Mouse (Mus musculus) MEL-GATA-1-ER (cell line): ENCODE results near the gene Eif3k.
"Not testable (repeated sequence)": the region's sequence is repeated elsewhere in the genome, so short reads cannot be mapped to it uniquely, and the experiment has no call there.

ENCODE experiments used
- DNase-seq: peaks from one replicate; pipeline ENCODE4 v3.0.0-alpha.2; 2012; ENCODE audit warnings: low read depth; ENCODE audit errors: extremely low read depth

Eif3k gene

DNA sequence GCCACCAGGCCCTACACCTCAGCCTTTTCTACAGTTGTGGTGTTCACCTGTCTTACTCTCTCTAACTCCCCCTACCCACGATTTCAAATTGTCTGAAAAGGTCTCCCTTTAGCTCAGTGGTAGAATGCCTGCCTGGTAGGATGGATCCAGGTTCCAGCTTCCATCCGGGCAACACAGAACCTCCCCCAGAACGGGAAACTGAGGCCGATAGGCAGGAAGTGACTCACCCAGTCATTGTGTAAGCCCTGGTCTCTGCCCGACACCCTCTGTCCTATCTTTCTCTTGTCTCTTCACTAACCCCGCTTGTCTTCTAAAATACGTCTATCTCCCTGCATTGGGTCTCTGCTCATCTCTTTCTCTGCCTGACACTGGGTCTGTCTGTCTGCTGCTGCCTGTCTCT lies 3.5 kb upstream of the Eif3k start:
- DNase-seq: no peak

DNA sequence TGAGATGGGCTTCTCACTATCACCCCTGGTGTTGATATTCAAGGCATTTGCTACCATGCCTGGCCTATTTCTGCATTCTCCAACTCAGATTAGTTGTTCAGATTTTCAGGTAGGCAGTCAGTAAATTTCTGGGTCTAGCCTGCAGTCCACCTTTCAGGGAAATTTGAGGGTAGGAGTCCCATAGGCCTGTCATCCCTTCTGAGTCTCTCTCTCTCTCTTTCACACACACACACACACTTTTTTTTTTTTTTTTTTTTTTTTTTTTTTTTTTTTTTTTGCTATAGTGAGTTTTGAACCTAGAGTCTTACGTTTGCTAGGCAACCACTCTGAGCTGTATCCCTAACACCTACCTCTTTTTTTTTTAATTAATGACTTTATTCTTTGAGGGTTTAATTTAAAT lies 2.8 kb upstream of the Eif3k start:
- DNase-seq: no peak

DNA sequence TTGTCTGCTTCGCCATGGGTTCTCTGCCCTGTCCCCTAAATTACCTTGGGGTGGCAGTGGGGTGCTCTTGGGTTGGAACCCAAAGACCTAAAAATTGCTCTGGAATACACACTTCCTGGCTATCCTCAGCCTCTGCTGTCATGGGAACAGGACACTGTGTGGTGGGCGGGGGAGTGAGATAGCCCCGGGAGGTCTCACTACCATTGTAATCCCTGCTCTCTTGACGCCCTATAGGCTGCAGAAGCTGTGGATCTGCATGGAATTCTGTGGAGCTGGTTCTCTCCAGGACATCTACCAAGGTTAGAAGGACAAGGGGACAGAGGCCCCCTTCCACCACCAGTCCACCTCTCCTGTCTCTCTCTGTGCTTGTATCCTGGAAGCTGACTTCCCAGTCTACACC lies 2.2 kb upstream of the Eif3k start:
- DNase-seq: no peak

DNA sequence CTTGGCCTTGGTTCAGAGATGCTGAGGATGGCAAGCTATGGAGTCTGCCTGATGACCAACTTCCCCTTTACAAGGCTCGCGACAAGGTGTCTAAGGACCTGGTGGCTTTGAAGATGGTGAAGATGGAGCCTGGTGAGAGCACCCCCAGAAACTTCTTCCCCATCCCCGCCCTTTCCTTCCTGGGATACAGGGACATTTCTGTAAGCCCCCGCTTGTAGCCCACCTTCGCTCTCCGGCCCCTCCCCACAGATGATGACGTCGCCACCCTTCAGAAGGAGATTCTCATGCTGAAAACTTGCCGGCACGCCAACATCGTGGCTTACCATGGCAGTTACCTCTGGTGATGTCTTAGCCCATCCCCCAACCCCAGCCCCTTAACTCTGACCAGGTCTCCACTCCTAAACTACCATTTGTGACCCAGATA lies 1.5 kb upstream of the Eif3k start:
- DNase-seq: peak; percentile 58

DNA sequence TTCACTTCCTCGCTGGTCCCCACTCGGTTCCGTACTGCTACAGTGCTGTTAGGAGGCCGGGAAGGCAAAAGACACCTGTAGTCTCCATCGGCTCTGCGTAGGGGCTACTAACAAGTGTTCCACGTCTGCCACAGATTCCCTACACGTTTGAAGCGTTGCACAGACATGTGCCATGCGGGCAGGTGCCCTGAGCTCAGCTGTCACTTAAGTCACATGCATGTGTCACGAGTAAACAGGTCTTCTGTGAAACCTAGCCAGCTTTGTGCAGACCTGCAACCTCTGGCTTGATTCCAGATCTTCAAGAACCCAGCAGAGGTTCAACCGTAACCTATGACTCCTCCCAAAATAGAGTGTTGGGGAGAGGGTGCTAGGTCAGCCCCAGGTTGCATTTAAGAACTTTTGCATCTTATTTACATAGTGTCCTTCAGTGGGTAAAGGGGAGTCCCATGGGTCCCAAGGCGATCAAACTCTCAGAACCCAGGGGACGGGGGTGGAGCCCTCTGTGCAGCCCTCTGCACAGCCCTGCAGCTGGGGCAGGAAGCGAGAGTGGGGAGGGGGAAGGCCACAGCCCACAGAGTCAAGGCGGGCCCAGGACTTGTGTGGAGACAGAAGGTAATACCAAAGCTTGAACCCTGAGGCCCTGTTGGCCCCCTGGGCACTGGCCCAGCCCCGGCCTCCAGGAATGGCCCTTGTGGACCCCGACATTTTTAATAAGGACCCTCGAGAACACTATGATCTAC lies 780 bp upstream of the Eif3k start:
- DNase-seq: peak; percentile 46

DNA sequence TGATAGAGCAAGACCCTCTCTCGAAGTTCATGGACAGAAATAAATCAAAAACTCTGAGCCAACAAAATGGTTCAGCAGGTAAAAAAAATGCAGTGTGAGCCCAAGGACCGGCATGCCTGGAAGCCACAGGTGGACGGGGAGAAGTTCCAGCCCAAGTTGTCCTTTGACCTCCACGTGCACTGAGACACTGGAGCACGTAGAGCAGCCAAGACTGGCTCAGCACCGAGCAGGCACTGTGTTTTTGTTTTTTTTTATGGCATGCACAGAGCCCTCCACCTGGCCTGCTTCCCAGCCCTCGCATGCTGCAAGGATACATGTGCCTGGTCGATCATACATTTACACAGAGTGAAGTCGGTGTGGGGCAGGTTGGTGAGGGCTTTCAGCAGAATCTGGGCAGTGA lies 4.1 kb downstream of the Eif3k start:
- DNase-seq: no peak

DNA sequence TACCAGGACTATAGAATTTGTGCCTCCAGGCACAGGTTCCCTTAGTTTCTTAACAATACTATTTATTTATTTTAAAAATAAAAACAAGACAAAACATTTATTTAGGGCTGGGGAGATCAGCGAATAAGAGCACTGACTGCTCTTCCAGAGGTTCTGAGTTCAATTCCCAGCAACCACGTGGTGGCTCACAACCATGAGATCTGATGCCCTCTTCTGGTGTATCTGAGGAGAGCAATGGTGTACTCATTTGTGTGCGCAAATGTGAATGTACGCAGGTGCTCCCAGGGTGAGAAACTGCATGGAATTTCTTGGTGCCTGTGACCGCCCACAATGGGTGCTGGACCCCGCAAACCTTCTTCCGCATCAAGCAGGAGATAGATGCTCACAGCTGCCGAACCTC lies 8.6 kb downstream of the Eif3k start:
- DNase-seq: no peak

DNA sequence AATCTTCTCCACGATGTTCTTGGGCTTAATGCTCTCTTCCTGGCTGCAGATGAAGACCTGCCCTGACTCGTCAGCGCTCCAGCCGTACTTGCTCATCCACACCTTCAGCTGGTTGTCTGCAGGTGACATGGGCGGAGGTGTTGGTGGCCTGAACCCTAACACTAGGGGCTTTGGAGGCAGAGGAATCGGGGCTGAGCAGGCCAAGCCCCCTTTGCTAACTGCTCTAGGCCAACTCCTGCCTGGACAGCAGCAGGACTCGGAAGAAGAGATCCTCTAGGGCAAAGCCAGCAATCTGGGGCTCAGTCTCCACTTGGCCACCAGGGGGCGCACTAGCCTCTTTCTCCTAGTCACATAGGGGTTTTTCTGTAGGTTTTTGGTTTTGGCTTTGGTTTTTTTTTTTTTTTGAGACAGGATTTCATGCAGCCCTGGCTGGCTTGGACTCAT lies 9.1 kb downstream of the Eif3k start:
- no peak for DNase-seq

DNA sequence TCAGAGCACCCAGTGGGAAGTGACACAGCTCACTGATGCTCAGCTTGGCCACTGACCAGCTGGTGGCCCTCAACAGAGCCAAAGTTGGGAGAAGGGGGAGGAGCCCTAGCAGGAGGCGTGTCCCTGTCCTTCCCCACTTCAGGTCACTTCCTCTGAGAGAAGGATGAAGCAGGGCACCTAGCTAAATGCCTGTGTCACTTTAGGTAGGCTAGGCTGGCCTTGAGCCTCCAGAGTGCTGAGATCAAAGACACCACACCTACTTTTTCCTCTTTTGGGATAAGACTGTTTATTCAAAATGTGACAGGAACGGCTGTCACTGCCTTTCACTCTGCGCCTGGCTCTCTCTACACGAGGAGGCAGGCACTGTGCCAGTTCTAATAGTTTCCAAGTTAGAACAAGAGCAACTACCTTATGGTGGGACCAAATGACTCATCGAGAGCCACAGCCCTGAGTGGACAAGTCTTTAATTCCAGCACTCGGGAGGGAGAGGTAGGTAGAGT lies 9.8 kb downstream of the Eif3k start:
- no peak for DNase-seq

DNA sequence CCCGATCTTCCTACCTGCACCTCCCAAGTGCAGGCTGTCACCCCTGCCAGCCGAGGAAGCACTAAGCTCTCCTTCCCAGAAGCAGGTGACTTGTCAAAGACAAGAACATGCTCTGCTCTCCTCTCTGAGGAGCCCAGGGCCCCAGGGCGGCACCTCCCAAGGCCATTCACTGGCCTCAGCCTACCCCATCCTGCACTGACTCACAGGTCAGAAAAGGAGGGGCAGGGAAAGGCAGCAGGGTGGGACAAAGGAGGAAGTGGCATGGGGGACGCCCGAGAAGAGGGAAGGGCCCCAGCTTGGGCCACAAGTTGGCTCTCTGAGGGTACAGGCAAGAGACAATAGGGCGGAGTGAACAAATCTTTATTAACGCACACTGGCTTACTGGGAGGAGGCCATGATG lies 10.6 kb downstream of the Eif3k start:
- DNase-seq: no peak

DNA sequence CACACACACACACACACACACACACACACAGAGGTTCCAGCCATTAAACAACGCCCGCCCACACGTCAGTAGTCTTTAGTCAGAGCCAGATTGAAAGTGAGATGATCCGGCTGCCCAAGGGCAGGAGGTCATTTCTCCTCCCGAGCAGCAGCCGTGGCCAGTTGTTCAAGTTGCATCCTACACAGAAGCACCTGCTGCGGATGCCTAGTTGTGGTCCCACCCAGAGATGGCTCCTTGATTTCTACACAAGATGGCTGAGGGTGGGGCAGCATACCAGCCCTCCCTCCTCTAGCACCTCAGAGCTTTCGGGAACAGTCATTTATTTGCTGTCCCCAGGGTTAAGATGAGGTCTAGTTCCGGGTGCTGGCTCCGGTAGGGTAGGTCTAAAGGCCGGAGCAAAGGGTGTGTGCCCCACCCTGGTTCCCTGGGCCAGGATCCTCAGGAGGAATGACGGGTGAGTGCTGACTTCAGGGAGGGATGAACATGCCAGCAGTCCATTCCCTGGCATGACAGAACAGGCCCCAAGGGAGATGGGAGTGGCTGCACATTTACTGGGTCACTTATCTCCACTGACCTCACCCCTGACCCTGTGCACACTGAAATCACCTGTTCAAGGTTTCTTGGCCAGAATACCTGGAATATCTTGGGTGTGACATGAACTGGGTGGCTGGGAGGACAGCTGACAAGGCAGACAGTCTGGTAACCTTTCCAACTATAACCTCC lies 11.8 kb downstream of the Eif3k start:
- DNase-seq: no peak

DNA sequence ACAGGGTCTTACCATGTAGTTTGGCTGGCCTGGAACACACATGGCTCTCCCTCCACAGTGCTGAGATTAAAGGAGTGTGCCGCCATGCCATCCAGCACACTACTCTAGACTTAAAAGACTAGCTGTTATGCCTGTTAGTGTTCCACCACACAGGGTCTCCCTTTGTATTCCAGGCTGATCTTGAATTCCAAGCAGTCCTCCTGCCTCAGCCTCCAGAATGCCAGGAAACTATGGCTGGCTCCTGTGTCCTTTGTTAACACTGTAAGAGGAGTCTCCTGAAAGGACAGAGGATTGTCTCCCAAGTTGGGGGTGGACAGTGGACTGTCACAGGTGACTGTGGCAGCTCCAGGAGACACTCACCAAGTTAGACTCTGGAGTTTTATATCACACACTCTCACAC lies 12.4 kb downstream of the Eif3k start:
- no peak for DNase-seq

DNA sequence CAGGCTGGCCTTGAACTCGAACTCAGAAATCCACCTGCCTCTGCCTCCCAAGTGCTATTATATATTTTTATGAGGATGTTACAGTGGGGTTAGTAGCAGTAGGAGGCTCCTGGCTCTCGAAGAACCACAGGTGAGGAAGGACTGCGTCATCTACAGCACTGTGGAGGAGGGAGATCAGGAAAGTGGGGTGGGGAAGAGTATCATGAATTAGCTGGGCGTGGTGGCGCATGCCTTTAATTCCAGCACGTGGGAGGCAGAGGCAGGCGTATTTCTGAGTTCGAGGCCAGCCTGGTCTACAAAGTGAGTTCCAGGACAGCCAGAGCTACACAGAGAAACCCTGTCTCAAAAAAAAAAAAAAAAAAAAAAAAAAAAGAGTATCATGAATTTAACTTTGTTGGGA lies 13.5 kb downstream of the Eif3k start:
- DNase-seq: not testable (repeated sequence)

DNA sequence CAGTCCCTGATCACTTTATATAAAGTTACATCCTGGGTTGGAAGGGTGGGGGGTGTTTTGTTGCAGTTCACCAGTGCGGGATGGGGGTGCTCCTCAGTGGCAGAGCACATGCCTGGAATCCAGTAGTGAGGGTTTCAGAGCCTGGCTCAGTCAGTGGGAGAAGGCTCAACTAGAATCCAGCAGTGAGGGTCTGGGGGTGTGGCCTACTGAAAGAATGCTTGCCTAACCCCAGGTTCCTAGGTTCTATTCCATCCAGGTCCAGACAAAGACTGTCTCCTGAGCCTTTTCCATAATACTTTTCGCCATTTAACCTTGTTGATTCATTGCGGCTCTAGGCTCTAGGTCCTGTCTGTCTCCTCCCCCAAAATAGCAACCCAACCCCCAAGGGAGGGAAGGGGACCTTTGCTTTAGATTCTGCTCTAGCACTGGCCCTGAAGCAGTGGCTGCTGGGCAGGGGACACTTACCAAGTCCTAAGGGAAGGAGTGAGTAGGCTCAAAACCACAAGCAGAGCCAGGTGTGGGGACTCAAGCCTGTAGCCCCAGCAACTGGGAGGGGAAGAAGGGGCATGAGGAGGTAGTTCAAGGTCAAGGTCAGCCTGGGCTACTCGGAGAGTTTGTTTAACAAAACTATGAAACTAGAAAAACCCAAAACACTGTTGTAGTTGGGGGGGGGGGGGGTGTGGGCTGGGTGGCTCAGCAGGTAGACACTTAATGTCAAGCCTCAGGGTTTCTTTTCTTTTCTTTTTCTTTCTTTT lies 14.7 kb downstream of the Eif3k start:
- DNase-seq: no peak

DNA sequence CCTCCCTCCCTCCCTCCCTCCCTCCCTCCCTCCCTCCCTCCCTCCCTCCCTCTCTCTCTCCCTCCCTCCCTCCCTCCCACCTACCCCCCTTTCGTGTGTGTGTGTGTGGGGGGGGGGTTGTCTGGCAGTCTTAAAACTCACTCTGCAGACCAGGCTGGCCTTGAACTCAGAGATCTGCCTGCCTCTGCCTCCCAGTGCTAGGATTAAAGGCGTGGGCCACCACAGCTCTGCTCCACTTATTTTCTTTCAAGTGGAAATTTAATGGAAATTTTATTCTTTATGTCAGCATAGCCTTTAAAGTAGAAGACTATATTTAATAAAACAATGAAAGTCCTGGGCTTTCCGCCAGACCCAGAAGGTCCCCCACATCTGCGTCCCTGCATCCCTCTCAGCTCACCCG lies 15.5 kb downstream of the Eif3k start:
- DNase-seq: no peak

DNA sequence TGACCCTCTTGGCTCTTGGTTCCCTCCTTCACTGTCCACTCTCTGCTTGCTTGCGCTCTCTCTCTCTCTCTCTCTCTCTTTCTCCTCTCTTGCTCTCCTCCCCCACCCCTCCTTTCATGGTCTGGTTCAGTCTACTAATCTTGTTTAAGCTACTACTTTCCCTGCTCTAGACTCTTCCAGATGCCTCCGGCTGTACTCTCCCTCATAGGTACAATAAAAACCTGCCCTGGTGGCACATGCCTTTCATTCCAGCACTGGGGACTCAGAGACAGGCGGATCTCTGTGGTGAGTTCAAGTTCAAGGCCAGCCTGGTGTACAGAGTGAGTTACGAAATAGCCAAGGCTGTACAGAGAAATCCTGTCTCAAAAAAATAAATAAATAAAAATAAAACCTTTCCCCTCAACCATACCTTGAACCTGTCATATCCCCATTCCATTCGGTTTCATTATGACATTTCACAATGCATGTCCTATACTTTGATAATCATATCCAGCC lies 16.3 kb downstream of the Eif3k start:
- no peak for DNase-seq

DNA sequence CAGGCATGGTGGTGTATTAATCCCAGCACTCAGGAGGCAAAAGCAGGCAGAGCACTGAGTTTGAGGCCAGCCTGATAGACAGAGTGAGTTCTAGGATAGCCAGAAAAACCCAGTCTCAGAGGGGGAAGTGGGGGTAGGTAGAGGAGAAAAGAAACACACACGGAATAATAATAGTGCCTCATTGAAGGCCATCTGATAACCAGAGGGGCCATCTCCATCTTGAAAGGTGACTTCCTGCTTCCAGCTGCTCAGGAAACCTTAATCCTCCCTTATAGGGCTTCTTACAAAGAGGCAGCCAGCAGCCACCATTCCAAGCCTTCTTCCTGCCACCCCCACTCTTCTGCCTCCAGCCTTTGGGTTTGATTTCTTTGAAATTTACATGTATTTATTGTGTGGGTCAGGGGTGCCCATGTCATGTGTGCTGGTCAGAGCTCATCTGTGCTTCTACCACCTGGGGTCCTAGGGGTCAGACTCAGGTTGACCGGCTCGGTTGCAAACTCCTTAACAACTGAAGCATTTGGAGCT lies 18.2 kb downstream of the Eif3k start:
- DNase-seq: no peak

DNA sequence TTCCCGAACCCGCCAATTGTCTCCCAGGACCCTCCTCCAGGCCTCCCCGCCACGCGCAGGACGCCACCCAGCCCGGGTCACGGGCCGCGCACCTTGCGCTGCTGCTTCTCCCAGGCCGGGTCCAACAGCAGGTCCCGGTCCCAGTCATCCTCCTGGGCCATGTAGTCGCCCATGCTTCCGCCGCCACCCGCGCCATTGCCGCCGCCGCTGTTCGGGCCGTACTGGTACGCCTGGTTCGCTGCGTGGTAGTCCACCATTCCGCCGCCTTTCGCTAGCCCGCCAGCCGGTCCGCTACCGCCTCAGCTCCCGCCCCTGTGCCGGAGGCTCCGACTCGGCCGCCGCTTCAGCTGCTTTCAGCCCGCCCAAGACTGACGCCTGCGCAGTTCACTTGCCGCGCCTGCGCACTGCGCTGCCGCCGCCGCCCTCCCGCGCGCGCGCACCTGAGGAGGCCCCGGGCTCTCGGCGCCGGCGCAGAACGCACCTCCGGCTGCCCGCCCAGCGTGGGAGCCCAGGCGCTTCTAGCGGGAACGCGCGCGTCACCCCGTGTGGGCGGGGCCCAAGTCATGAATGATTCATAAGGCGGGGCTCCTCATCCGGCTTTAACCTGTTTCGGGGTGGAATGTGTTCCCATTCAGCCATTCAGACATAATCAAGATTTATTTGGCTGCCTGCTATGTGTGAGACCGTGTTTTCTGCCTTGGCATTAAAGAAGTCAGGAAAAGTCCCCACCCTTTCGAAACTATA lies 19.6 kb downstream of the Eif3k start, which contains the start of gene Actn4:
Gene Actn4 (minus strand): TSS at position 414 of the 744 bp plus-strand sequence.
- peak; percentile 88 for DNase-seq

DNA sequence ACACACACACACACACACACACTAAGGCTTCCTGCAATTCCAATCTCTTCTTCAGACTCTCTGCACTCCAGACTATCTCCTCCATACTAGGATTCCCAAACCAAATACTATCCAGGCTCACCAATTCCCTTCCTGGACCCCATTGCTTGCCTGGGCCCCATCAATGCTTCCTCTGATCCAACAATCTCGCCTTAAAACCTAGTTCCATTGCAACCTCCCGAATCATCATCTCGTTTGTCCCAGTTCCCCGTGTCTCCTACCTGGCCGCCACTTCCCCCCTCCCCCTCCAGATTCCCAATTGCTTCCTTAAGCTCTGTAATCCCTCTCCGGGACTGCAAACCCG lies 20.1 kb downstream of the Eif3k start:
- no peak for DNase-seq

DNA sequence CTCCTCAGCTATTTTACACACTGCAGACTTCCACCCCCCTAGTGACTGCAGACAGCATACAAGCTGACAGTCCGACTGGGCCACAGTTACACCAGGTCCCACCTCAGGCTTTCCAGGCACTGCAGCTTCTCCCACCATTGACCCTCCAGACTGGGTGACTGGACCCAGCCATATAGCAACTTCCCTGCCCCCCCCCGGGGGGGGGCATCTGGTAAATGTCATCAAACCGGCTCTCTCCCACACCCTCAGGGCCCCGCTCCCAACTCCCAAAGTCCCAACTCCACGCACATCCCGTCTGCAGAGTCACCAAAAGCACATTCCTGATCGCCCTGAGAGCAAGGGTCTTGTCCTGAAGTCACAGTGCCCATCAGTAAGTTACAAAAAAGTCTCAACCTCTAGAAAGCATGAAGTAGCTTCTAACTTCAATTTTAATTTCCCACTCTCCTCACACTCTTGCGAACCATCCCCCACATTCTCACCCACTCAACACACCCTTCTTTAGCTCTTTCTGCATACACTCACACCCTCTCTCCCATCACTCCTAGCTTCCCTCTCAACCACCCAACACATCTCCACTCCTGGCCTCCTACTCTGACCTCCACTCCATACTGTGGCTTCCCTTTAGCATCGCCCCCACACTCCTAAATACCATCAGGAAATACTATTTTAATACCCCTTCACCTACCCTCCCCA lies 21.2 kb downstream of the Eif3k start:
- DNase-seq: no peak
